Mouse (Mus musculus) thymus, postnatal 0 days (tissue): ENCODE results near the gene Syt8. TPM values are rescaled to one million over a fixed set of nuclear protein-coding genes. Genes with fewer than 3 reads are reported as not detected.
A peak's percentile ranks its signal among the peaks of the same experiment; 100 is the strongest.
"Not testable (repeated sequence)": the region's sequence is repeated elsewhere in the genome, so short reads cannot be mapped to it uniquely, and the experiment has no call there.

Experiments
- DNase-seq: peaks from one replicate; pipeline ENCODE4 v3.0.0-alpha.2; 2015; ENCODE audit warnings: low spot score
- polyA plus RNA-seq: library from polyadenylated mRNA; unstranded; fragments of >200 nt; fragmentation: Nextera tagmentation; extraction: Ambion mirVana; gene quantifications from 2 replicates; pipeline ENCODE4 v1.2.1, GENCODE M21; 2015

Syt8 gene
- 0.34 and 0.75 TPM in 2 replicates for polyA plus RNA-seq

DNA sequence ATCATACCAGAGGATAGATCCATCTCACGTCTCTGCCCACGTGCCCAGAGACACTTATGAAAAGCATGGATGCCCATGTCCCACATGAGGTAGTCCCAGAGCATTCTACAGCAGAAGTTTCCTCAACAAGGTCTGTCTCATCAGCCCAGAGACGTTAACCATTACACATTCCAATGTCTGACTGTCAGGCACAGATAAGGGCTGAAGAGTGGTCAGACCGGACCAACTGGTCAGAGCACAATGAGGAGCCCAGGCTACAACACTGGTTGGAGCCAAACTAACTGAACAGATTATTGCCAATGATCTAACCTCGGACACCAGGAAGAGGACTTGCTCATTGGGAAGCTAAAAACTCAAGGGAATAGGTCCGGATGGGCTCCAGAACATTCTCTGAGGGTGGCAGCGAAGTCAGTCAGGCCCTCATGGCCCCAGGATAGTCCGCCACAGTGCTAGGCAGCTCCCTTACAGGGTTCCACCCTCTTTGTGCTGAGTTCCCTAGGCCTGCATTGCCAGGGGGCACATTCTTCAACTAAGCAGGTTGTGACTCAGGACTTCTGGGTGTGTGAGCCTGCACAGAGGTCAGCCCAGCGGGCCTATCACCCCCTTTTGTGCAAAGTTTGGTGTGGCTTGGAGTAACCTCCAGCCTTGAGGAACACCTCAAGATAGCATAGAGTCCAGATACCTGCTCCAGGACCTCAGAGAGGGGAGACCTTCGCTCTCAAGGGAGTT lies at the start of gene Syt8:
TSS of gene Syt8 (plus strand) at position 714 of the 729 bp plus-strand sequence.
- no peak for DNase-seq

DNA sequence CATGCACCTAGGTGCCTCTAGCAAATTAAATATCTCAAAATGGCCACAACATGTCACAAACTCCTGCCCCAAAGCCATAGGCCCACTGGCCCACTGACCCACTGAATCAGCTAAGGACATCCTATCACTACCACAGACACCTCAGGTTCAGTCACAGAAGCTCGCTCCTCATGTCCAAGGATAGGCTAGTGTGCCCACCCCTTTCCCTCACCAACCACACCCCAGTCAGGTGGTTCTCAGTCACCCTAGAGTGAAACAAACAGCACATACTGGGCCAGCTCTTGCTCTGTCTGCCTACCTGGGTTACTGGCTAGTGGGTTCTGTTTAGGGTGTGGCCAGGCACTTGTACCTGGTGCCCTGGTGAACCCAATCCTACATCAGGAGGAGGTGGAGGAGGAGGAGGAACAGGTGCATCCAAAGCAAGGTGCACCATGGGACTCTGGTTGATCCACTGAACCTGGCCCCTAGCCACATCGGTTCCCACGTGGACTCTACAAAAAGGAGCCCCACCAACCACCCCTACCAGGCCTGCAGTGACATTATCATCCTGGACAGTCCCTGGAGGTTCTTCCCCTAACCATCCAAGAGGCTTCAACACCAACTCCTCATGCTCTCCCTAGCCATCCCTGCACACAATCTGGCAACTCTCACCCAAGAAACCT lies 48.8 kb upstream of the Syt8 start:
- DNase-seq = no peak

DNA sequence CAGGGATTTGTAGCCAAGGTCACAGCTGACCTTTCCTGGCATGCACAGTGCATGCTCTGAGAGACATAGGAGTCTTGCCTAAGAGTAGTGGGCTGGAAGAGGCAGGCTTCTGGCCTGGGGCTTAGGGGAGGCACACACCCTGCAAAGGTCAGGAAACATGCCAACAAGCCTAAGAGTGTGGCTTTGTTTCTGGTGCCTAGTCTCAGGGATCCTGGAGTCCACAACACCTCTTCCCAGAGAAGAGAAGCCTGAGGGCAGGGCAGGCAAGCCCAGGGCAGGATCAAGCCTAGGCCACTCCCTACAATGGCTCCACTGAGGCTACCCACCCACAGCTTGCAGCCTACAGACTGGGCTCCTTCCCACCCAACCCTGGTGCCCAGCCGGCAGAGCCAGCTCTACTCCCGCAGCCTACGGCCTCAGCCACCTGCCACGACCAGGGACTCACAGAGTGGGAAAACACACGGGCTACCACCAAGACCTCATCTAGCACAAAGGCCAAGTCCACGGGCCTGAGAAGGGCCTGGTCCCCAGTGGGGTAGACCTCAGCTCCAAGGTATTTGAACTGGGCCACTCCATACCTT lies 47.9 kb upstream of the Syt8 start:
- no peak for DNase-seq

DNA sequence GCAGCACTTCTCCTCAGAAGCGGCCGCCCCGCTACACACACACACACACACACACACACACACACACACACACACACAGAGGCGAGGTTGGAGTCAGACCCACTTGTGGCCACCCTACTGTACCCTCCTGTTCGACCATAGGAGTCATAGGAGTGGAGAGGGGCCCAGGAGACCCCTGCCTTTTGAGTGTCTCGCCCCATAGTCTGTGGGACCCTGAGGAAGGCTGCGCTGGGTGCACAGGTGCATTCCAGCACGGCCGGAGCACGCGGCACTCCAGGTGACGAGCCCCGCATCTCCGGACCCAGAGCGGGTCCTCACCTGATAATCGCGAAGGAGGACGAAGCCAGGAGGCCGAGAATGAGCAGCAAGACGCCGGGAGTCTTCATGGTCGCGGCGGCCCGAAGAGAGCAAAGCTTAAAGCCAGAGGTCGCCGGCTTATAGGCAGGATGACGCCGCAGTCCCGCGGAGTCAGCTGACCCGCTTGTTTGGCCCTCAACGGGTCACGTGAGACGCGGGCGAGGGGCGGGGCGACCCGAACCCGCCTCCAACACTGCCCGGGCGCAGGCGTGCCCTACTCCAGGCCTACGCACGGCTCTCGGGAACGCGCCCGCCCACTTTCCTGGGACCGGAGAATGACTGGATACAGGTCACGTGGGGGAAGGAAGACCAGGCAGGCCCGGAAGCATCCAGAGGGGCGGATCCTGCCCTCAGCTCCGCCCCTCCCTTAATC lies 47.1 kb upstream of the Syt8 start, which contains the start of gene Ctsd:
TSS of gene Ctsd (minus strand) at position 620 of the 730 bp plus-strand sequence.
- DNase-seq = peak; percentile 90

DNA sequence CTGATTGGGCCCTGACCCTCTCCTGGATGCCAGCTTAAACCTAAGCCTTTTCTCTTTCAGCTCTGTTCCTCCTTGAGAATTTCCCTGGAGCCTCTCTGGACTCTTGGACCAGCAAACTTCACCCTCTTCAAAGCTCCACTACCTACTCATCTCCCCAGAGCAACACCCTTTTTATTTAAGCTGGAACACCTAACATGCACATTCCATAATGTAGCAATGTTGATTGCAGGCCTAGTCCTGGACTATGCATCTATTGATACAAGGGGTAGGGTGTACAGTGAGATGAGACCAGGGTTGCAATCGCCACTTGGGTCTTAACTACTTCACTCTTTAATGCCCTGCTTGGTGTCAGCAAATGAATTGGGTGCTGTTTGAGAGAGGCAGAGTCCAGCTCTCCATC lies 46.5 kb upstream of the Syt8 start:
- DNase-seq = no peak

DNA sequence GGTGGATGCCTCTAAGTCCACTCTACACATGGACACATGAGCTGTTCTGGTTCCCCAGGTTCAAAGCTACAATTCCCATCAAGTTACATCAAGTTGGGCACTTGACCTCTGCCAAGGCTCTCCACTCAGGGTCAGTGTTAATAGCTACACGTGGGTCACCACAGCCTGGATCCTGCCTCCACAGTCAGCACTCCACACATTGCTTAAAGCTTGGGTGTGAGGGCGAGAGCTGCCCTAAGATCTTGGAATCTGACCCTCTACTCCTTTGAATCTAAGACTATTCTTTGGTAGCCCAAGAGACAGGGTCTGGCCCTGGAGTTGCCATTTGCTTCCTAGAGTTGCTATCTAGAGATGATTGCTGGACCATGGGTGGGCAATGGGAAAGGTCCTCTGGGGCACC lies 45.9 kb upstream of the Syt8 start:
- DNase-seq = no peak

DNA sequence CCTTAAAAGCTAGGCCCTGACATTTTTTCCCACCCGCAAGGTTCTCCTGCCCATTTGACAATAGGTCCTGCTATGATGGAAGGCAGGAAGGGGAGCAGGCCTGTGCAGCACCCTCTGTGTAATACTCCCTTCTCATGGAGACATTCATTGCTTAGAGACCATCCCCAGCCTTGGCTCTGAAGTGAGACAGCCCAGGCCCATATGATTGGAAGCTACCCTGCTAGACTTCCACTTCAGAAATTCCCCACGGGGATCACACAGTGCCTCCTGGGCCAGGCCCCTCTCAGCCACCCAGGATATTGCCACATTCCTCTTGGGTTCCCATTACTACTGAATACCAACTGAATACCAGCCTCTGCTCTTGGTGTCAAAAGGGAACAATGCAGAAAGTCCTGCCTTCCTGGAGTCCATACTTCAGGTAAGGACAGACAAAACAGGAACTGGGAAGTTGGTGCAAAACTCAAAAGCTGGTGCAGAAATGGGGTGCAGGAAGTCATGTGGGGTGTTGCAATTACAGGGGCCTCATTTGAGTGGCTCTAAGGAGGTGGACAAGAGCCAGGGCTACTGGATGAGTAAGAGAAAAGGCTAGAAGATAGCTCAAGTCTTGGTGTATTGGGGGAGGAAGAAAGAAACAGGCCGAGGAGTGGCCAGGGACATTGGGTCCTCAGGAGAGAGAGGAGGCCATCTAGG lies 44.5 kb upstream of the Syt8 start:
- no peak for DNase-seq

DNA sequence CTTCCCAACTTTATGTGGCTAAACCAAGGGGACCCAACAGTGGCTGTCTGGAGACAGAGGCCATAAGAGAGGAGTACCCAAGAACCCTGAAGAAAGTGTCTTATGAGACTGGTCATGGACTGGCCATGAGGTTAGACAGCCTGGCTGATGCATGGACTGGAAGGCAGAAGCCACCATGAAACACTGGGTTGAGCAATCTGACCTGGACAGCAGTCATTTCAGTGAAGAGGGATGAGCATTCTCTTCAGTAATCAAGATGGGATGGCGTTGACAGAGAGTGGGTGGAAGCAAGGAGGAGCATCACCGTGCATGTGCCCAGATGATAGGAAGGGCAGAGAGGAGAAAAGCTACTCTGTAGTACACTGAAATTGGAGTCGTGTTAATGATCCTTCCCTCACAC lies 43.5 kb upstream of the Syt8 start:
- no peak for DNase-seq

DNA sequence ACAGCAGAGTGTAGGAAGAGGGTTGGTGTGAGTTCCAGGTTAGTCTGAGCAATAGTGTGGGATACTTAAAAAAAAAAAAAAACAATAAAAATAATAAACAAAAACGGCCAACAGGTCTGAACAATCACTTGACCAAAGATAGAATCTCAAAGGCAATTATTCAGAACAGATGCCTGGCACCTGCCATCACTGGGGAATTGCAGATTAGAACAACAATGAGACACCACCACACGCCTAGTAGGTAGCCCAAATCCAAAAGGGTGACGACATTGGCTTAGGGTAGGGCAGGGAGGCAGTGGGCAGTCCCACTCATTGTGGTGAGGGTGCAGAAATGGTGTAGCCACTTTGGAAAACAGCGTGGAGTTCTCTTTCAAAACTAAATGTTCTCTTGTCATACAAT lies 43.0 kb upstream of the Syt8 start:
- no peak for DNase-seq

DNA sequence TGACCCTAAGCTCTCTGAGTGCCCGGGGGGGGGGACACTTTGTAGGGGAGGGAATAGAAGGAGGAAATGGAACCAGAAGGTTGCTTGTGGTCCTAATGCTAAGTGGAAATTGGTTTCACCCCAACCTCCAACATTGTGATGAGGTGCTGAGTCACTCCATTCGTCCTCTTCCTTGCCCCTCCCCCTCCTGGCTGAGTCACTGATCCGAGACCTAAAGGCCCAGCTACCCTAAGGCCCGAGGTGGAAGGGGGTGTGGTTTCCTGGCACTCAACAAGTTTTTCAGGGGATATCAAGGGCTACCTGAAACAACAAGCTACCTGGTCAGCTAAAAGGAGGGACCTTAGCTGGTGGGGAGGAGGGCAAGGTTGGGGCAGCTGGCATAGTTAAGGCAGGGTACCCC lies 41.5 kb upstream of the Syt8 start:
- DNase-seq = no peak

DNA sequence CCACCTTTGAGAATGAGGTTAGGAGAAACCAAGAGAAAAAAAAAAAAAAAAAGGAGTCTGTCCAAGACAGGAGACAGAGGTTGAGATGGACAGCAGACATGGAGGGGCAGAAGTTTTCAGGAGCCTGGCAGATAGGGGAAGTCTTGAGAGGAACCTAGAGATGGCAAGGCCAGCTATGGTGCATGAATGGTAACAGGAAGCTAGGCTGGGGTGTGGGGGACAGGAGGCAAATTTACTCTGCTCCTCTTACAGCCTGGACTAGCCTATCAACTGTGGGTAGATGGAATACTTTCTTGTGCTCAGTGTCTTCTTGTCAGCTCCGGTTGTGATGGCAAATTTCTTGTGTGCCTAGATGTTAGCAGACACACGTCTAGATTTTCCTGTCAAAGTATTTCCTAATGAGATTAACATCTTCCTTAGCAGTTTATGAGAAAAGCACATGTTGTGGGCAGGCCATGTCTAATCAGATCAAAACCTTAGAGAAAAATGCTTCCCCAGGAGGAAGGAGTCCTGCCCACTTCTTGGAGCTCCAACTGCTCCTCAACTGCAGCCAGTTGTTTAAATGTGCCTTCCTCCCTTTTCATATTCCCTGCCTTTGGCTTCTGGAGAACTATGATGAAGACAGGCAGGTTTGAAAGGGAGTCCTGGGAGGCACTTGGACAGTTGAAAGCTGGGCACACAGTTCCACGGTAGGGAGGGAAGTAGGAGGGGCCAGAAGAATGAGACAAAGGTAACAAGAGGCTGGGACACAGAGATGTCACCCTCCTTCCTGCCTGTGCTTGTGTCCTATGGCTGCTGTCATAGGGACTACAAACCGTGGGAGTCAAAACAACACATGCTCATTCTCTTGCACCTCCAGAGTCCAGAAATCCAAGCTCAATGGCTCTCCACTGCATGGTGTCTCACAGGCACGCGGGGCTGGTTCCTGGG lies 40.1 kb upstream of the Syt8 start:
- DNase-seq = peak; percentile 15

DNA sequence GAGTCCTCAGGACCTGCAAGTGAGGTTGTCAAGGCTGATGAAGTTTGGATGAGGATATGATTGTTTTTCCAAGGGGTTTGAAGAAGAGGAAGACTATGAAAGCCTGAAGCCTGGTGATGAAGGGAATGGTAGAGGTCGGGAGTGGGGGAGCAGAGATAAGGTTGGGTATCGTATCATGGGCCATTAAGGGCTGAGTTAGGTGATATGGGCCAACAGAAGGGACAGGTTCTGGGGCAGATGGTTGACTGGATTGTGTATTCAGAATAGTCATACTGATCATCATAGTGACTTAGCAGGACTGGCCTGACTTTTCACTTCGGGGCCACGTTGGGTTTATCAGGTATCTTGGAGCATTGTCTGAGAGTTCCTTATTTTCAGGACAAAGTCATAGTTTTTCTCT lies 39.2 kb upstream of the Syt8 start:
- DNase-seq = no peak

DNA sequence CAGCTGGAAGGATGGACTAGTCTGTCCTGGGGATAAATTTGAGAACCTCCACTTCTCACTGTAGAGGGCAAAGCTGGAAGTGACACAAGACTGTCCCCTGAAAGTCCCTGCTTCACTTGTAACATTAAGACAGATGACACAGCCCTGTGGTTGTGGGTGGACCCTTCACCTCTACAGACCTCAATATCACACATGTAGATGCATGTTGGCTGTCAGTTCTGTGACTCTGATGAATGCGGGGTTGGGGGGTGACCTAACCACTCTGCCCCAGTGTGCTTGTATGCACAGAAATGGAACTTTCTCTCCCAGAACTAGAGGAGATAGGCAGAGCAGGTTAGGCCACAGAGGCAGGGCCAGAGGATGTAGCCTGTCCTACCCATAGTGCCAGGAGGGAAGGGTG lies 38.0 kb upstream of the Syt8 start:
- no peak for DNase-seq

DNA sequence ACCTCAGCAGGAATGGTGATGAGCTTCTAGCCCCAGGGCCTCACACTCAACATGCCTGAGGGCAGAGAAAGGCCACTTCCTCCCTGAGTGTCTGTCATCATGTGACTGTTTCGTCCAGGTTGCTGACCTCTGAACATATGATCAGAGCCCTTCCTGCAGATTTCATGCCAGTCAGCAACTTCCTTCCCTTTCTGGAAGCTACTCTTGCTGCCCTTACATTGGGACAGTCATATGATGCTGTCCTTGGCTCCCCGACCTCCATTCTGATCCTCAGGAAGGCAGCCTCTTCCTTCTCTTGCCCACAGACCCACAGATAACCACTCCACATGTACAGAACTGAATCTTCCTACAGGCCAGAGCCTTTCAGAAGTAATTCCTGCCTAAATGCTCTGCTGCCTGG lies 36.6 kb upstream of the Syt8 start:
- DNase-seq = no peak

DNA sequence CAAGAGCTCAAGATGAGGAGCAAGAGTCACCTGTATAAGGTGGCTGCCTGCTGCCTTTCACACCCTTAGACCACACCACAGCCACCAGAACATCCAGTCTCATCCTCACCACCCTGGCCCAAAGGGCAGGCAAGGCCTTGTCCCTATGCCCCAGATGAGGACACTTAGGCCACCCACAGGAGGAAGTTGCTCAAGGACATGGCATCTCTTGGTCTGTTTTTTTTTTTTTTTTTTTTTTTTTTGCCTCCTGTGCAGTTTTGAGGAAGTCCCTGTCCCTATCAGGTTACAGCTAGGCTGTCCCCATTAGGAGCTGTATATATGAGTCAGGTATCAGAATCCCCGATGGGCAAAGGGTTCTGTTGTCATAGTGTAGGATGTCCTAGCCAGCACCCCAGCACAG lies 35.4 kb upstream of the Syt8 start:
- DNase-seq = no peak

DNA sequence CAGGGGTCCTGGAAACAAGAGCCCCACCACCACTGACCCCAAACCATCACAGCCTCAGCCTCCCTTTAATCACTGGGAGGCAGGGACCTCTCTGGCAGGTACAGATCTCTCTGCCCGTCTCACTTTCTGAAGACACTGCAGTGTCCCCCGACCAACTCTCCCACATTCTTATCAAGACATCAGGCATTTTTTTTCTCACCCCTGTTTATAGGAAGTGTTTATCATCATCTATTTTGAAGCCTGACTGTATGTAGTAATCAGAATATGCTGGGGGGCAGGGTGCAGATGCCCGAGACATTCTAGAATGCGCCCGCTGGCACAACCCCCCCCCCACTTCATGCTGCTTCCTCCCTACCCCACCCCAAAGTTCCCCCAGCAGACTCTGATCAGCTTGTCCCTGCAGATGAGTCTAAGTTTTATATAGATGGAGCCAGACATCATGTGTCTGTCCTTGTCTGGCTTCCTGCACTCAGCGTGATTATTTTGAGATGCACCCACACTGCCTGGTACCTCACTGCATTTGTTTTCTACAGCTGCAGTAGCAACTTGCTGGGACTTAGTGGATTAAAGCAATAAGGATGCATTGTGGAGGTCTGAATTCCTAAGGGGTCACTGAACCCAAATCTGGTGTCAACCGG lies 34.4 kb upstream of the Syt8 start:
- no peak for DNase-seq

DNA sequence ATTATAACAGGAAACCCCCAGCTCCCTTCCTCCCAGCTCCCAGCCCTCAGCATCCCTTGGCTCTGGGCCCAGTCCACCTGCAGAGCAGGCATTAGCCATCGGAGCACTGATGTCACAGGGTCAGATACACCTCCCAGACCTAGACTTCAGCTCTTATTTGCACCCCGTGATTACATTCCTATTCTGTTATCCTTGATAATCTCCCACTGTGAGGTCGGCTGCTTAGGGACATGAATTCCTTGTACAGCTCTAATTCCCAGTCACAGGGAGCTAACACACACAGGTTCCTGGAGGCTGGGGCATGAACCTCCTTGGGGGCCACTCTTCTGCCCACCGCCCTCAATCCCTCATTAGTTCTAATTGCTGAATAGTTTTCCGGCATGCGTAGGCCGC lies 33.9 kb upstream of the Syt8 start:
- DNase-seq = no peak

DNA sequence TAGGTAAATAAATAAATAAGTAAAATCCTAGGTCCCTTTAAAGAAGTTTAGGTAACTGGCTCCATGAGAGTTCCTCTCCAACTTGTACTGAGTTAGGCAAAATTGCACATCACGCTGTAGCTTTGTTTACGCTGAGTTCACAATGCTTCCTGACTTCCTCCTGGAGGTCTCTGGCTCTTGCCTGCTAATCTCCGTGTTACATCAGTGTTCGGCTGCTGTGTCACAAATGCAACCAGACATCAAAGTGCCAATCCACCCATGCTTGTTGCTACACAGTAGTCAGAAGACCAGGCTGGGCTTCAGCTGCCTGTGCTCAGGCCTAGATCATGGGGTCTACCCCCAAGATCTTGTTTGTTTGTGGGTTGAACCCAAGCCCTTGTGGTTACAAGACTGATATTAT lies 31.1 kb upstream of the Syt8 start:
- DNase-seq = peak; percentile 64

DNA sequence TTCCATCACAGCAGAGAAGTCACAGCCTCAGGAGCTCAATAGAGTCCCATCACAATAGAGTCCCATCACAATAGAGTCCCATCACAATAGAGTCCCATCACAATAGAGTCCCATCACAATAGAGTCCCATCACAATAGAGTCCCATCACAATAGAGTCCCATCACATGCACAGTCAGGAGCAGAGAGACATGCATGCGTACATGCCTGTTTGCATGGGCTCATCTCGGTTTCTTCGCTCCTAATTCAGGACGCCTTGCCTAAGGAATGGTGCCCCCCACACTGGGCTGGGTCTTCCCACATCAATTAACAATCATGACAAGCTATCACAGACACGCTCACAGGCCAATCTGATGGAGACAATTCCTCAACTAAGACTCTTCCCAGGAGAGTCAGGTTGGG lies 29.5 kb upstream of the Syt8 start:
- DNase-seq = not testable (repeated sequence)

DNA sequence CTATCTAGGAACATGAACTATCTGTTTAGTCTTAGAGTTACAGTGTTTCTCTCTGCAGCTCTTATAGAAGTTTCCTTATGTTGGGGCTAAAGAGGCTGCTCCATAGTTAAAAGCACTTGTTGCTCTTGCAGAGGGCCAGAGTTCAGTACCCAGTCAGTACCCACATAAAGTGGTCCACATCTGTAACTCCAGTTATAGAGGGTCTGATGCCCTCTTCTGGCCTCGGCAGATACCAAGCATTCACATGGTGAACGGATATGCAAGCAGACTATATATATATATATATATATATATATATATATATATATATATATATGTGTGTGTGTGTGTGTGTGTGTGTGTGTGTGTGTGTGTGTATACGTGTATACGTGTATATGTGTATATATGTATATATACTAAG lies 26.7 kb upstream of the Syt8 start:
- no peak for DNase-seq
